ENCODE assay signal across 18 mouse cellular contexts in genomic region chr7:92258701-92259100, GRCm38 (mm10).
DNase-seq lines count a peak whose midpoint lies in the region; ATAC-seq and TF ChIP-seq lines count a peak whose summit lies in the region.
"Had no signal": no experiment of that assay in that cellular context is flagged by ENCODE, and none has a peak within 500 bp of the region (broad histone marks: within the 10 kb centered on the region; RNA-seq: fewer than 3 reads in every experiment).

No protein-coding gene starts in this region.

- no peaks in the 10 kb centered on the region for H3K36me3 ChIP-seq in liver, postnatal 0 days (replicated peaks; ENCODE audit: insufficient read depth, low read length)
- no peaks in the 10 kb centered on the region for H3K36me3 ChIP-seq in liver, embryonic 12.5 days
- no peaks in the 10 kb centered on the region for H3K36me3 ChIP-seq in kidney, embryonic 16.5 days (ENCODE audit: insufficient read depth, low read length)
- H3K36me3 ChIP-seq: embryonic facial prominence, embryonic 12.5 days; forebrain, embryonic 10.5 days; liver, embryonic 13.5 days had no signal

- no peak for TF ChIP-seq EP300 in liver, postnatal 0 days (IDR thresholded peaks at IDR 0.05; ENCODE audit: low read depth)

- H3K27ac ChIP-seq in liver, postnatal 0 days (ENCODE audit: low read depth) = no peak overlapping the region
- H3K27ac ChIP-seq in liver, embryonic 12.5 days = no peak overlapping the region
- H3K27ac ChIP-seq in kidney, embryonic 16.5 days (ENCODE audit: low read length) = no peak overlapping the region
- H3K27ac ChIP-seq: embryonic facial prominence, embryonic 12.5 days; forebrain, embryonic 10.5 days; hindbrain, embryonic 14.5 days; liver, embryonic 13.5 days had no signal

- TF ChIP-seq CTCF in liver, postnatal 0 days (IDR thresholded peaks at IDR 0.05; ENCODE audit: low read depth) = no peak

- H3K27me3 ChIP-seq in liver, postnatal 0 days (ENCODE audit: insufficient read depth, low read length) = no peaks in the 10 kb centered on the region
- H3K27me3 ChIP-seq in liver, embryonic 12.5 days (replicated peaks) = no peaks in the 10 kb centered on the region
- H3K27me3 ChIP-seq in kidney, embryonic 16.5 days (ENCODE audit: insufficient read depth, low read length) = no peaks in the 10 kb centered on the region
- H3K27me3 ChIP-seq: embryonic facial prominence, embryonic 12.5 days; liver, embryonic 13.5 days had no signal

- DNase-seq in liver, postnatal 0 days = peak; percentile 15
- no peak for DNase-seq in spleen, postnatal 36 days (ENCODE audit: low spot score in 2 of 2)
- no peak for DNase-seq in heart, adult 18-20 months
- DNase-seq in cerebellum, adult 11 months = no peak
- DNase-seq in retina, embryonic 14.5 days (ENCODE audit: low spot score) = no peak
- DNase-seq: cerebellum, postnatal 36 days; heart, adult 11 months; liver, embryonic 13.5 days; lung, postnatal 14 days had no signal

- no peaks in the 10 kb centered on the region for H3K4me1 ChIP-seq in liver, postnatal 0 days (ENCODE audit: insufficient read depth)
- no peaks in the 10 kb centered on the region for H3K4me1 ChIP-seq in liver, embryonic 12.5 days
- no peaks in the 10 kb centered on the region for H3K4me1 ChIP-seq in kidney, embryonic 16.5 days (ENCODE audit: insufficient read depth, low read length)
- H3K4me1 ChIP-seq: liver, embryonic 13.5 days had no signal

- no peak overlapping the region for H3K9ac ChIP-seq in liver, postnatal 0 days (replicated peaks)
- no peak overlapping the region for H3K9ac ChIP-seq in liver, embryonic 12.5 days
- H3K9ac ChIP-seq in kidney, embryonic 16.5 days (replicated peaks; ENCODE audit: low read length) = no peak overlapping the region
- H3K9ac ChIP-seq: embryonic facial prominence, embryonic 12.5 days; hindbrain, embryonic 14.5 days; liver, embryonic 13.5 days had no signal

- H3K4me2 ChIP-seq in liver, postnatal 0 days (ENCODE audit: low read depth, low read length) = no peak overlapping the region
- no peak overlapping the region for H3K4me2 ChIP-seq in liver, embryonic 12.5 days
- no peak overlapping the region for H3K4me2 ChIP-seq in kidney, embryonic 16.5 days (replicated peaks; ENCODE audit: low read depth, low read length)
- H3K4me2 ChIP-seq: embryonic facial prominence, embryonic 12.5 days; hindbrain, embryonic 14.5 days; liver, embryonic 13.5 days; midbrain, embryonic 11.5 days had no signal

- no peak overlapping the region for H3K4me3 ChIP-seq in liver, postnatal 0 days (ENCODE audit: low read depth, low read length)
- no peak overlapping the region for H3K4me3 ChIP-seq in liver, embryonic 12.5 days
- no peak overlapping the region for H3K4me3 ChIP-seq in kidney, embryonic 16.5 days (ENCODE audit: low read length)
- H3K4me3 ChIP-seq: embryonic facial prominence, embryonic 12.5 days; forebrain, embryonic 10.5 days; liver, embryonic 13.5 days; myocyte had no signal

- 57% methylated on average over 3 of the region's 3 CpGs for WGBS in liver, postnatal 0 days (ENCODE audit: insufficient replicate concordance)
- WGBS in liver, embryonic 12.5 days (ENCODE audit: insufficient replicate concordance) = 48% methylated on average over 3 of the region's 3 CpGs
- WGBS in kidney, embryonic 16.5 days = 78% methylated on average over 3 of the region's 3 CpGs

- peak; percentile 92 for ATAC-seq in liver, postnatal 0 days
- ATAC-seq in liver, embryonic 12.5 days = no peak
- peak; percentile 56 to 67; a peak in 3 of 4 replicates for ATAC-seq in hematopoietic stem cell, adult 5-6 weeks (replicated peaks in 1 of 2; ENCODE audit: insufficient read depth in 1 of 2, low FRiP score in 2 of 2, low TSS enrichment in 1 of 2, low read depth in 1 of 2, poor library complexity in 2 of 2, severe bottlenecking in 2 of 2)
- ATAC-seq in kidney, embryonic 16.5 days (ENCODE audit: low FRiP score, low TSS enrichment) = peak; percentile 93
- ATAC-seq: activated CD4-positive, CD25-positive, alpha-beta regulatory T cell, adult 4 months had no signal

- H3K9me3 ChIP-seq in liver, postnatal 0 days (ENCODE audit: low read length) = no peaks in the 10 kb centered on the region
- H3K9me3 ChIP-seq in liver, embryonic 12.5 days (replicated peaks) = no peaks in the 10 kb centered on the region
- H3K9me3 ChIP-seq in kidney, embryonic 16.5 days (ENCODE audit: low read length) = no peaks in the 10 kb centered on the region
- H3K9me3 ChIP-seq: embryonic facial prominence, embryonic 12.5 days; forebrain, embryonic 10.5 days; liver, embryonic 13.5 days had no signal
